Mouse (Mus musculus) hindbrain, embryonic 12.5 days (tissue): ENCODE measurements around the gene Olfr419. TPM values are rescaled to one million over a fixed set of nuclear protein-coding genes. Genes with fewer than 3 reads are reported as not detected.

Source experiments
- ATAC-seq: fragments of 200-750 bp; cut with Nextera tagmentation; 2 replicates; pipeline ENCODE4 v1.8.0; 2017; ENCODE audit warnings: moderate TSS enrichment; ENCODE audit not compliant: low FRiP score
- H3K27ac ChIP-seq: fragments of 300-500 bp; sonication (generic); 2 replicates; pipeline ENCODE4 v1.5.1; 2016; ENCODE audit warnings: mild to moderate bottlenecking
- H3K27me3 ChIP-seq: fragments of 300-500 bp; sonication (generic); 2 replicates; pipeline ENCODE4 v1.6.1; 2016; ENCODE audit warnings: mild to moderate bottlenecking
- H3K36me3 ChIP-seq: fragments of 300-500 bp; sonication (generic); 2 replicates; pipeline ENCODE4 v1.6.1; 2016; ENCODE audit warnings: mild to moderate bottlenecking
- H3K4me1 ChIP-seq: fragments of 300-500 bp; sonication (generic); 2 replicates; pipeline ENCODE4 v1.6.1; 2016
- H3K4me2 ChIP-seq: fragments of 300-500 bp; sonication (generic); replicated peaks from 2 replicates; pipeline ENCODE4 v1.6.1; 2016; ENCODE audit warnings: mild to moderate bottlenecking
- H3K4me3 ChIP-seq: fragments of 300-500 bp; sonication (generic); 2 replicates; pipeline ENCODE4 v1.5.1; 2016; ENCODE audit warnings: mild to moderate bottlenecking
- H3K9ac ChIP-seq: fragments of 300-500 bp; sonication (generic); 2 replicates; pipeline ENCODE4 v1.6.1; 2016; ENCODE audit warnings: mild to moderate bottlenecking, moderate library complexity
- H3K9me3 ChIP-seq: fragments of 300-500 bp; sonication (generic); replicated peaks from 2 replicates; pipeline ENCODE4 v1.6.1; 2016; ENCODE audit warnings: mild to moderate bottlenecking
- WGBS: fragments of 180-500 bp; shearing (Covaris S2); methylation state at CpG from one replicate; pipeline ENCODE4 v1.1.7; 2016; 5-methylcytosine and 5-hydroxymethylcytosine counted together
- polyA plus RNA-seq: library from polyadenylated mRNA; unstranded; fragments of >200 nt; fragmentation: Nextera tagmentation; extraction: Ambion mirVana; gene quantifications from 2 replicates; pipeline ENCODE4 v1.2.1, GENCODE M21; 2016

Olfr419 gene
- polyA plus RNA-seq, result not detected in 2 replicates

DNA sequence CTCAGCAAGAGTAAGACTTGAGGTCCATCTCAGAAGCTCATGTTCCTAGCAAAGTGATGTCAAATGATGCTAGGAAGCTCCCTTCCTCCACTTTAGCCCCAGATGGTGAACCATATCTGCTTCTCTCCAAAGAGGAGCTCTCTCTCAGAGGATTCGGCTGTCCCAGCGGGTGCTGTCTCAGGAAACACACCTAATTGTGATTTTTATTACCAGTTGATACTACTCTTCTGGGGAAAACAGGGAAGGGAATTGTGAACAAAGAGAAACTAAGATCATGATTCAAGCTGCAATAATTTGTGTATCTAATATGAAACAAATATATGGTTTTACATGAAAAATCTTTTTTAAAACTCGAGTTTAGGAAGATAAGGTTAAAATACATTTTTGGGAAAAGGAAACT lies at the start of gene Olfr419:
Gene Olfr419, minus strand, starts transcription at position 101 of the 400 bp plus-strand sequence.
- no peak within 1 kb of the TSS for H3K4me2 ChIP-seq
- WGBS, result 84% methylated on average over 3 of the region's 3 CpGs

GRCm38 (mm10) chr1:174270643-174271042 lies 18.8 kb upstream of the Olfr419 start:
- Histone ChIP-seq H3K9me3 (no peaks in the 10 kb centered on the region), H3K4me3 (no peak overlapping the region), H3K9ac (no peak overlapping the region), H3K4me2 (no peak overlapping the region), H3K27me3 (no peaks in the 10 kb centered on the region), H3K36me3 (no peaks in the 10 kb centered on the region), H3K4me1 (no peaks in the 10 kb centered on the region), H3K27ac (no peak overlapping the region)
- no peak for ATAC-seq
- 84% methylated on average over 3 of the region's 3 CpGs for WGBS

More for the DNA sequence above, at the start of gene Olfr419:
- no peak within 1 kb of the TSS for H3K4me3 ChIP-seq
- H3K36me3 ChIP-seq, result no peaks in the 10 kb centered on the region
- no peak for ATAC-seq
- H3K9me3 ChIP-seq, result no peaks in the 10 kb centered on the region
- H3K27ac ChIP-seq, result no peak within 1 kb of the TSS
- no peaks in the 10 kb centered on the region for H3K27me3 ChIP-seq
- no peak within 1 kb of the TSS for H3K9ac ChIP-seq
- no peaks in the 10 kb centered on the region for H3K4me1 ChIP-seq

DNA sequence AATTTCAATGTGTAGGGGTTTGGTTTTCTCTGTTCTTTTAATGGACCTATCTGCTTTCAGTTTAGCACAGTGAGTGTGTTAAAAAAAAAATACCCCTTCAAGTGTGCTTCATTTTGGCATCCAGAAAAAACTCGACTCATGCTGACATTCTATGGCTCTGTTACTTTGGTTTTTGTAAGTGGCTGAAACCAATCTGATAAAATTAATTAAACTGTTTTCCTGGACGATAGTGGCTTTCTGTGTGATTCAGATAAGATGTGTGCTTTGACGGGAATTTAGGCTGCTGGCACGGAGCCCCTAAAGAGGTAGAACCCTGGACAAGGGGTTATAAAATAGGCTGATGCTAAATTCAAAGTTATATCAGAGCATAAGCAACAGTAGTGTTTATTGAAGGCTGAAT lies 17.3 kb upstream of the Olfr419 start:
- no peaks in the 10 kb centered on the region for H3K36me3 ChIP-seq
- H3K9ac ChIP-seq, result no peak overlapping the region
- H3K4me2 ChIP-seq, result no peak overlapping the region
- no peaks in the 10 kb centered on the region for H3K27me3 ChIP-seq
- H3K4me1 ChIP-seq, result no peaks in the 10 kb centered on the region
- H3K4me3 ChIP-seq, result no peak overlapping the region
- ATAC-seq, result no peak
- H3K27ac ChIP-seq, result no peak overlapping the region
- whole genome bisulfite sequencing, result 82% methylated on average over 4 of the region's 4 CpGs
- no peaks in the 10 kb centered on the region for H3K9me3 ChIP-seq

GRCm38 (mm10) chr1:174267816-174268215 lies 16.0 kb upstream of the Olfr419 start:
- no peaks in the 10 kb centered on the region for H3K9me3 ChIP-seq
- no peak for ATAC-seq
- H3K4me3 ChIP-seq, result no peak overlapping the region
- no peaks in the 10 kb centered on the region for H3K27me3 ChIP-seq
- H3K9ac ChIP-seq, result no peak overlapping the region
- no peaks in the 10 kb centered on the region for H3K4me1 ChIP-seq
- 90% methylated on average over 4 of the region's 4 CpGs for WGBS
- no peak overlapping the region for H3K27ac ChIP-seq
- H3K4me2 ChIP-seq, result no peak overlapping the region
- H3K36me3 ChIP-seq, result no peaks in the 10 kb centered on the region

DNA sequence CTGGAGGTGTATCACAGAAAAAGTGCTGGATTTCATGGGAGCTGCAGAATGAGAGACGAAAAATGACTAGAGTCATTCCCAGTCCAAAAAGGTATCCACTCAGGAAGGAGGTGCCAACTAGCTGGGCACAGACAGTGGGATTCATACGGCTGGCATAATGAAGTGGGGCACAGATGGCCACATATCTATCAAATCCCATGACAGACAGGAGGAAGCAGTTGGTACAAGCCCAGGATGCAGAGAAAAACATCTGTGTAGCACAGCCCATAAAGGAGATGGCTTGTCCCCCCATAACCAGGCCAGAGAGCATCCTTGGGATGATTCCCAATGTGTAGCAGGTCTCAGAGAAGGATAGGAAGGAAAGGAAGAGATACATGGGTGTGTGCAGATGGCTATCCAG lies 1.5 kb downstream of the Olfr419 start:
- Histone ChIP-seq H3K4me3 (no peak overlapping the region), H3K27ac (no peak overlapping the region), H3K36me3 (no peaks in the 10 kb centered on the region), H3K27me3 (no peaks in the 10 kb centered on the region), H3K4me1 (no peaks in the 10 kb centered on the region), H3K4me2 (no peak overlapping the region), H3K9ac (no peak overlapping the region), H3K9me3 (no peaks in the 10 kb centered on the region)
- WGBS, result 88% methylated on average over 2 of the region's 2 CpGs
- ATAC-seq, result no peak

- H3K4me2 ChIP-seq, result no peak overlapping the region
- H3K4me1 ChIP-seq, result no peaks in the 10 kb centered on the region
- no peak overlapping the region for H3K4me3 ChIP-seq
- H3K36me3 ChIP-seq, result no peaks in the 10 kb centered on the region
- H3K27me3 ChIP-seq, result no peaks in the 10 kb centered on the region
- no peaks in the 10 kb centered on the region for H3K9me3 ChIP-seq
- no peak overlapping the region for H3K27ac ChIP-seq
- no peak for ATAC-seq
- H3K9ac ChIP-seq, result no peak overlapping the region
- 81% methylated on average over 6 of the region's 6 CpGs for WGBS
Observed at GRCm38 (mm10) chr1:174247170-174247569, 4.7 kb downstream of the Olfr419 start.

- no peak overlapping the region for H3K9ac ChIP-seq
- H3K9me3 ChIP-seq, result no peaks in the 10 kb centered on the region
- no peaks in the 10 kb centered on the region for H3K27me3 ChIP-seq
- no peaks in the 10 kb centered on the region for H3K36me3 ChIP-seq
- no peak overlapping the region for H3K4me2 ChIP-seq
- H3K4me1 ChIP-seq, result no peaks in the 10 kb centered on the region
- no peak overlapping the region for H3K27ac ChIP-seq
- H3K4me3 ChIP-seq, result no peak overlapping the region
- ATAC-seq, result no peak
- WGBS, result 90% methylated on average over 1 of the region's 1 CpGs
Observed at GRCm38 (mm10) chr1:174246080-174246479, 5.8 kb downstream of the Olfr419 start.

DNA sequence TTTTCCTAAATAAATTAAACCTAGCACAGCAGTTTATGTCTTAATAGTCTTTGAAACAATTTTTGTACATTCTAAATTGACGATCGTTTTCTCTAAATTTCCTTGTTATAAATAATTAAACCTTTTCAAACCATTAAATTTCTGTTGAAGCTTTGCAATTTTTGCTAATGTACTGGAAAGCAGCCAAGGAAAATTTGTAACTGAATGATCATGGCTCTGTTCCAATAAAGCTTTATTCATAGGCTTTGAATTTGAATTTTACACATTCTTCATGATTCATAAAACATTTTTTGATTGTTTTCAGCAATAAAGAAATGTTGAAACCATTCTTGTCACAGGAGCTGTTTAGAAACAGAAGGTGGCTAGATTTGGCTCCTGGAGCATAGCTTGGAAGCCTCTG lies 7.2 kb downstream of the Olfr419 start:
- no peaks in the 10 kb centered on the region for H3K36me3 ChIP-seq
- no peaks in the 10 kb centered on the region for H3K27me3 ChIP-seq
- no peak overlapping the region for H3K27ac ChIP-seq
- H3K4me1 ChIP-seq, result no peaks in the 10 kb centered on the region
- ATAC-seq, result no peak
- 87% methylated on average over 2 of the region's 2 CpGs for WGBS
- no peak overlapping the region for H3K4me2 ChIP-seq
- H3K9ac ChIP-seq, result no peak overlapping the region
- no peaks in the 10 kb centered on the region for H3K9me3 ChIP-seq
- H3K4me3 ChIP-seq, result no peak overlapping the region

- ATAC-seq, result no peak
- Histone ChIP-seq H3K4me1 (no peaks in the 10 kb centered on the region), H3K9ac (no peak overlapping the region), H3K27ac (no peak overlapping the region), H3K9me3 (no peaks in the 10 kb centered on the region), H3K27me3 (no peaks in the 10 kb centered on the region), H3K36me3 (no peaks in the 10 kb centered on the region), H3K4me3 (no peak overlapping the region), H3K4me2 (no peak overlapping the region)
- WGBS, result 90% methylated on average over 4 of the region's 4 CpGs
Observed at GRCm38 (mm10) chr1:174239916-174240315, 11.9 kb downstream of the Olfr419 start.

GRCm38 (mm10) chr1:174216528-174217204 lies 35.2 kb downstream of the Olfr419 start:
- H3K27me3 ChIP-seq, result no peaks in the 10 kb centered on the region
- H3K27ac ChIP-seq, result no peak overlapping the region
- no peak overlapping the region for H3K4me3 ChIP-seq
- H3K36me3 ChIP-seq, result no peaks in the 10 kb centered on the region
- no peak for ATAC-seq
- 90% methylated on average over 7 of the region's 8 CpGs for WGBS
- no peaks in the 10 kb centered on the region for H3K4me1 ChIP-seq
- H3K4me2 ChIP-seq, result no peak overlapping the region
- no peak overlapping the region for H3K9ac ChIP-seq
- H3K9me3 ChIP-seq, result no peaks in the 10 kb centered on the region

DNA sequence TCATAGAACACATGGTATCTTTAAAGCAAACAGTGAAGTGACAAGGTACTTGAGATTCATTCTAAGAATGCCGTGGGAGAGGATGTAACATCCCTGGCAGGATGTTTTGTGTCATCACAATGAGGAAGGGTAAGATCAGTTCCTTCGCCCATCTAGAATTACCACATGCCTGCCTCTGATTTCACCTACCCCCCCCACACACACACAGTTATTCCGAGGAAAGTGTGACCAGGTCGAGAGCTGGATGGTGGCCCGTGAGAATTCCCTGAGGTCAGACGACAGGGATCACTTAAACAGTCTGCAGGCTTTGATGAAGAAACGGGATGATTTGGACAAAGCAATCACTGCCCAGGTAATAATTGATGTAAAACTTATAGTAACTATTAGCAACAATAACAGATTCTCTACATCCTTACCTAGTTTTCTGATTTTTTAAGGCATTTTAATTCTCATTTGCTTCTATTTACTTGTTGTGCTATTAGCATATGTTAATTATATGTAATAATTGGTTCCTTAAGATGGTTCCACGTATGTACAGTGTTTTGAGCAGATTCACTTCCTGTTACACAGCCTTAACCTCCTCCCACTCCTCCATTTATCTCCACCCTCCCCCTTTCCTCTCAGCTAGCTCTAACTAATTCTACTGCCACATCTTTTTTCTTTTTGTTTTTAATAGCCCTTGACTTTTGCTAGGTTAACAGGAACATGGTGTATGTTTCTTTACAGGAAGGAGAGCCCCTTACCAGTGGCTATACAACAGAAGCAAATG lies 36.4 kb downstream of the Olfr419 start:
- WGBS, result 77% methylated on average over 8 of the region's 8 CpGs

GRCm38 (mm10) chr1:174212286-174212685 lies 39.6 kb downstream of the Olfr419 start:
- no peaks in the 10 kb centered on the region for H3K36me3 ChIP-seq
- no peak overlapping the region for H3K9ac ChIP-seq
- no peaks in the 10 kb centered on the region for H3K27me3 ChIP-seq
- no peaks in the 10 kb centered on the region for H3K4me1 ChIP-seq
- WGBS, result 84% methylated on average over 5 of the region's 5 CpGs
- H3K4me3 ChIP-seq, result no peak overlapping the region
- H3K9me3 ChIP-seq, result no peaks in the 10 kb centered on the region
- H3K4me2 ChIP-seq, result no peak overlapping the region
- no peak overlapping the region for H3K27ac ChIP-seq
- ATAC-seq, result no peak

More for the DNA sequence above, 36.4 kb downstream of the Olfr419 start:
- H3K27ac ChIP-seq, result no peak overlapping the region
- no peak overlapping the region for H3K4me3 ChIP-seq
- no peaks in the 10 kb centered on the region for H3K4me1 ChIP-seq
- no peak for ATAC-seq
- H3K4me2 ChIP-seq, result no peak overlapping the region
- no peaks in the 10 kb centered on the region for H3K36me3 ChIP-seq
- H3K9ac ChIP-seq, result no peak overlapping the region
- H3K27me3 ChIP-seq, result no peaks in the 10 kb centered on the region
- no peaks in the 10 kb centered on the region for H3K9me3 ChIP-seq

DNA sequence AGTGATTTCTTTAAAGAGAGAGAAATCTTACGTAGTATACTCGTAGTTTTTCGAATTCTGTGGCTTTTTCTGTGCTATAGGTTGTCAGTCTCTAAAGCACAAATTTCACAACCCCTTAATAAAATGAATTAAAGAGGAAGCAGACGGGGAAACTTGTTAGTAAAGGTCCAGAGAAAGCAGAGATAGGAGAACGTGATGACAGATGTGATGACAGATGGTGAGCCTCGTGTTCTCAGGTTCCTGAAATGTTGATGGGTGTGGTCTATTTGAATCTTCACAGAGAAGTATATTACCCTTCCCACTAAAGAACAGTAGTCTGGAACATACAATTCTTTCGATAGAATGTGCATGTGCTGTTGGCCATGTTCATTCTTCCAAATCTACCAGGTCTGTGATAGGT lies 47.2 kb downstream of the Olfr419 start:
- WGBS, result 82% methylated on average over 7 of the region's 7 CpGs
- no peak overlapping the region for H3K4me3 ChIP-seq
- H3K36me3 ChIP-seq, result no peaks in the 10 kb centered on the region
- ATAC-seq, result no peak
- H3K27ac ChIP-seq, result no peak overlapping the region
- H3K9ac ChIP-seq, result no peak overlapping the region
- H3K9me3 ChIP-seq, result no peaks in the 10 kb centered on the region
- H3K4me2 ChIP-seq, result no peak overlapping the region
- no peaks in the 10 kb centered on the region for H3K4me1 ChIP-seq
- no peaks in the 10 kb centered on the region for H3K27me3 ChIP-seq
